Mouse (Mus musculus) E14TG2a.4 (cell line): Measurements from ENCODE around the gene Dusp3.
A peak's percentile ranks its signal among the peaks of the same experiment; 100 is the strongest.
"Not testable (repeated sequence)": the region's sequence is repeated elsewhere in the genome, so short reads cannot be mapped to it uniquely, and the experiment has no call there.

Source experiments
- H3K27me3 ChIP-seq: 2 replicates; pipeline ENCODE4 v1.6.1; 2014; ENCODE audit warnings: low read length, control low read depth; ENCODE audit not compliant: insufficient read depth
- H3K36me3 ChIP-seq: 2 replicates; pipeline ENCODE4 v1.6.1; 2014; ENCODE audit warnings: low read length, control low read depth; ENCODE audit not compliant: insufficient read depth
- H3K4me1 ChIP-seq: replicated peaks from 2 replicates; pipeline ENCODE4 v1.6.1; 2014; ENCODE audit warnings: low read depth, low read length, control low read depth
- H3K4me3 ChIP-seq: replicated peaks from 2 replicates; pipeline ENCODE4 v1.5.1; 2014; ENCODE audit warnings: mild to moderate bottlenecking, low read length
- H3K9me3 ChIP-seq: 2 replicates; pipeline ENCODE4 v1.6.1; 2014; ENCODE audit warnings: low read length, control low read depth
- CTCF ChIP-seq: conservative IDR thresholded peaks from 2 replicates; pipeline ENCODE4 v1.5.1; 2014; ENCODE audit warnings: low read length
- NANOG ChIP-seq: IDR thresholded peaks from 2 replicates; pipeline ENCODE4 v1.6.1; 2014; ENCODE audit warnings: borderline replicate concordance, low read length, mixed read lengths
- POU5F1 ChIP-seq: IDR thresholded peaks from 2 replicates; pipeline ENCODE4 v1.6.1; 2014; ENCODE audit warnings: low read length, borderline replicate concordance

The Dusp3 gene

DNA sequence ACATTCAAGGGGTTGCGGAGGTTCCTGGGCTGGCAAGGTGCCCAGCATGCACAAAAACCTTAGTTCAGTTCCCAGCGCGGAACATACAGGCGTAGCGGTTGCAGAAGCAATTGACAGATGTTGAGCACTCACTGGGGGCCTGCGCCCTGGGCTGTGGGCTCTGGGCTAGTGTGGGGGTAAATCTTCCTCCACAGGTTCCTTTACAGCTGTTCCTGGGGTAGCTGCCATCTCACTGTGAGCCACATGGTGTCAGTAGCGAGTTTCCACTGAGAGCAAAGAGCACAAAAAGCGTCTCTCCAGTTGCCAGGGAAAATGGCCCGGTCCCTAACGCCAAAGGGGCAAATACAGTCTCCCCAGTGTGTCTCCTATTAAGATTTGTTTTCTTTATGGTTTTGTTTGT is 823 bp downstream of the Dusp3 start:
- Histone ChIP-seq H3K4me1 (peaks cover 44% of the 10 kb centered on the region), H3K4me3 (no peak overlapping the region)

GRCm38 (mm10) chr11:101985450-101985849 is 1.4 kb downstream of the Dusp3 start:
- peaks cover 49% of the 10 kb centered on the region for H3K4me1 ChIP-seq
- H3K36me3 ChIP-seq = peaks cover 19% of the 10 kb centered on the region
- H3K4me3 ChIP-seq, H3K9me3 ChIP-seq: not testable (repeated sequence)
- H3K27me3 ChIP-seq = peaks cover 30% of the 10 kb centered on the region

More for the DNA sequence above, 823 bp downstream of the Dusp3 start:
- no peak for TF ChIP-seq POU5F1
- no peak for TF ChIP-seq NANOG
- peak; percentile 88 for TF ChIP-seq CTCF
- Histone ChIP-seq H3K36me3 (peaks cover 14% of the 10 kb centered on the region), H3K27me3 (peaks cover 32% of the 10 kb centered on the region), H3K9me3 (no peaks in the 10 kb centered on the region)

- Histone ChIP-seq H3K27me3 (peaks cover 26% of the 10 kb centered on the region), H3K4me1 (peaks cover 50% of the 10 kb centered on the region), H3K36me3 (peaks cover 30% of the 10 kb centered on the region), H3K9me3 (no peaks in the 10 kb centered on the region), H3K4me3 (peak within 1 kb of the TSS; percentile 87)
- no peak for TF ChIP-seq POU5F1
- no peak for TF ChIP-seq CTCF
- TF ChIP-seq NANOG = no peak
These were observed 2.5 kb downstream of the Dusp3 start, which contains the start of gene Cfap97d1 for GRCm38 (mm10) chr11:101984054-101985025. Cfap97d1 (plus strand) TSS chr11:101984279.

DNA sequence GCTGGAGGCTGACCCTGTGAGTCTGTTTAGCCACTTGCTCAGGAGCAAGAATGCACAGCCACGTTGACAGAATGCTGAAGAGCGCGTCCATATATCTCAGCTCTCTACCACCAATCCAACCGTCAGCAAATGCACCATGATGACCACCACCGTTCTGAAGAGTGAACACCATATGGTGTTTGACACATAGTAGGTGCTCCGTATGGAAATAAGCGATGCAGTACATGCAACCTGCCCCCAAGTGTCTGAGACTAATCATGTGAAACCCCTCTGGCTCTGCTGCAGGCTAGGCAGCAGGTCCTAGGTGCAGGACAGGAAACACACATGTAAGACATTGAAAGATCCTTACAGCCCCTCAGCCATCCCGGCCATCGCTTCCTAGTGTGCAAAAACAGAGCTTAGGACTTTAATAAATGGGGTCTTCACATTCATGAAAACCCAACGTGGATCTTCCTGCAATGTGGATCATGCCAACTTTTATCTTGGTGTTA is 3.3 kb downstream of the Dusp3 start:
- Histone ChIP-seq H3K4me1 (peaks cover 52% of the 10 kb centered on the region), H3K36me3 (peaks cover 38% of the 10 kb centered on the region), H3K4me3 (peak overlapping the region; percentile 87; the same call in 1 of the 2 replicates), H3K27me3 (peaks cover 22% of the 10 kb centered on the region), H3K9me3 (no peaks in the 10 kb centered on the region)
- TF ChIP-seq CTCF (no peak), NANOG (no peak), POU5F1 (no peak)

- no peak for TF ChIP-seq POU5F1
- no peak for TF ChIP-seq NANOG
- TF ChIP-seq CTCF = no peak
- H3K4me3 ChIP-seq = peak overlapping the region; percentile 87; the same call in 1 of the 2 replicates
- peaks cover 18% of the 10 kb centered on the region for H3K27me3 ChIP-seq
- peaks cover 56% of the 10 kb centered on the region for H3K4me1 ChIP-seq
- H3K9me3 ChIP-seq = no peaks in the 10 kb centered on the region
- peaks cover 39% of the 10 kb centered on the region for H3K36me3 ChIP-seq
These were observed 3.8 kb downstream of the Dusp3 start for GRCm38 (mm10) chr11:101982981-101983411.

DNA sequence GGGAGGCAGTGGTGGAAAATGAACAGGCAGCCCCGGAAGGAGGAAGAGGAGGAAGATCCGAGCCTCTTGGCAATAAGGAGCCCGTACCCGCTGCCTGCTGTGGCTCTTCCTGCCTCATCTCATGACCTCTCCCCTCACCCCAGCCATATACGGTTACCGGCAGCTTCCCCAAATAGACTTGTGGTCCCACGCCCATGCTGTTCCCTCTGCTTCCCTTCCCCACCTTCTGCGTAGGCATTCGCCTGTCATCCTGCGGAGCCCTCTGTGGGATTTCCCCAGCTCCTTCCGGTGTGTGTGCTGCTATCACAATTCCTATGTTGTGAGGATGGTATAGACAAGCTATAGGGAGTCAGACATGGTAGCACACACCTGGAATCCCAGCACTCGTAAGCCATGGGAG is 5.0 kb downstream of the Dusp3 start:
- H3K27me3 ChIP-seq = peaks cover 10% of the 10 kb centered on the region
- no peak for TF ChIP-seq CTCF
- TF ChIP-seq POU5F1 = no peak
- no peak for TF ChIP-seq NANOG
- peaks cover 39% of the 10 kb centered on the region for H3K36me3 ChIP-seq
- H3K9me3 ChIP-seq = no peaks in the 10 kb centered on the region
- 0 out of 2 replicates have a peak overlapping the region, but pooled peaks have one; percentile 10 for H3K4me3 ChIP-seq
- peaks cover 66% of the 10 kb centered on the region for H3K4me1 ChIP-seq

DNA sequence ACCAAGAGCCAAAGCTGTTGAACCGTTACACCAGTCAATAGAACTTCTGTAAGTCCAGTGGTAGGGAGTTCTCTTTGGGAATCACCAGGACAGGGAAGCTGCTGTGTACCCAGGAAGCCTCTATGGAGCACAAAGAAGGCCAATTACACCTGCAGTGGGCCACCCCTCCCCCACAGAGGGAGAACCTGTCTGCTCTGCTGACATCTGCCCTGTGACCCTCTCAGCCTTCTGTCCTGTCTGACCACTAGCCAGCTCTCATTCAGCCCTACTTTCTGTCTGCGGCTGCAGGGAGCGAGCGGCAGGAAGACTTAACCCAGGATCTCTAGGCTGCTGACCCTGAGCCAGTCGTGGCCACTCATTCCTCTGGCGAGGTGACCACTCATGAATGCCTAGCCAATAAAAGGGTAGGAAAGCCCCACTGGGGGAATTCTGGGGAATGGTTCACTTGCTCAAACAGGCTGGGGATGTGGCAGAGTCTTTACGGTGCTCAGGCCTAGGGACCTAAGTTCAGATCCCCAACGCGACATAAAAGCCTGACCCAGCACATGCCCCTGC is 6.1 kb downstream of the Dusp3 start:
- Histone ChIP-seq H3K4me3 (no peak overlapping the region), H3K27me3 (peaks cover 6% of the 10 kb centered on the region), H3K9me3 (no peaks in the 10 kb centered on the region), H3K36me3 (peaks cover 39% of the 10 kb centered on the region), H3K4me1 (peaks cover 60% of the 10 kb centered on the region)
- no peak for TF ChIP-seq POU5F1
- no peak for TF ChIP-seq CTCF
- no peak for TF ChIP-seq NANOG

DNA sequence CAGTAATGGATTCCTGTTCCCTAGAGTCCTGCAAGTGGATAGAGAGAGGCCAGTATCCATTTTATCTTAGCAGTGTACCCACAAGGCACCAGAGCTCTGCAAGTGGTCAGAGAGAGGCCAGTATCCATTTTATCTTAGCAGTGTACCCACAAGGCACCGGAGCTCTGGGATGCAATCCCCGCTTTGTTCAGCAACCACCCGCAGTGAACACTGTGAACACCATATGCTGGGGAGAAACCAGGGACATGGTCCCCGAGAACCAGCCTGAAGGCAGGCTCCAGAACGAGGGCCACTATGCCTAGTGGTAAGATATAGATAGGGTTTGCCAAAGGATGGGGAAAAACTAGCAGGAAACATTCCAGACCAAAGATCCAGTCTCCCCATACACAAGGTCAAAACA is 7.7 kb downstream of the Dusp3 start:
- Histone ChIP-seq H3K36me3 (peaks cover 44% of the 10 kb centered on the region), H3K27me3 (no peaks in the 10 kb centered on the region), H3K4me3 (no peak overlapping the region), H3K9me3 (no peaks in the 10 kb centered on the region), H3K4me1 (peaks cover 67% of the 10 kb centered on the region)
- TF ChIP-seq NANOG = no peak
- no peak for TF ChIP-seq POU5F1
- TF ChIP-seq CTCF = no peak
